Mouse (Mus musculus): ENCODE data around the gene Paxx. TPM values are rescaled to one million over a fixed set of nuclear protein-coding genes. Genes with fewer than 3 reads are reported as not detected.

Gene Paxx
- polyA plus RNA-seq, 1 experiment from 2014 or later: 93.2 TPM

DNA sequence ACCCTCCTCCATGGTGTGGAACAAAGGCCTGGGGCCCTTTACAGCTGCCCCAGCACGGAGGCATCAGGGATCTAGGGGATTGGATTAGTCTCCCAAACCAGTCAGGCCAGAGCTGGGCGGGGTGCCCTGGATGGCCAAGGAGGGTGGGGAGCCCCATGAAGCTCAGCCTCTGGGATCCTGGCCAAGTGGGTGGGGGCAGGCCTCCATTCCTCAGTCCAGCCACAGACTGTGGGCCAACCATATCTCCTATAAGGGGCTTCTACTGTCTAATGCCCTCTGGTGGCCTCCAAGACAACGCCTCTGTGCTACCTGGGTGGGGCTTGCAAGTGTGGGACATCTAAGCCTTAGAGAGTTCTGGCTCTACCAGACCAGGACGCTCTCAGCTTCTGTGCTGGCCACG lies 2.0 kb downstream of the Paxx start:
- ATAC-seq: no peak
- WGBS: 72% methylated on average over 5 of the region's 5 CpGs
- Histone ChIP-seq H3K4me2 (ENCODE audit: low read length) (no peak overlapping the region), H3K4me1 (ENCODE audit: control insufficient read depth, insufficient read depth, low read length) (peaks cover 11% of the 10 kb centered on the region), H3K9ac (ENCODE audit: low read length) (no peak overlapping the region), H3K9me3 (replicated peaks; ENCODE audit: control insufficient read depth, low read length) (no peaks in the 10 kb centered on the region), H3K4me3 (ENCODE audit: low read depth, low read length) (no peak overlapping the region), H3K27me3 (replicated peaks; ENCODE audit: control insufficient read depth, insufficient read depth, low read length) (no peaks in the 10 kb centered on the region), H3K27ac (ENCODE audit: low read depth, low read length) (no peak overlapping the region), H3K36me3 (ENCODE audit: control insufficient read depth, insufficient read depth, low read length) (peaks cover 20% of the 10 kb centered on the region)
- no peak for DNase-seq (ENCODE audit: low spot score)

DNA sequence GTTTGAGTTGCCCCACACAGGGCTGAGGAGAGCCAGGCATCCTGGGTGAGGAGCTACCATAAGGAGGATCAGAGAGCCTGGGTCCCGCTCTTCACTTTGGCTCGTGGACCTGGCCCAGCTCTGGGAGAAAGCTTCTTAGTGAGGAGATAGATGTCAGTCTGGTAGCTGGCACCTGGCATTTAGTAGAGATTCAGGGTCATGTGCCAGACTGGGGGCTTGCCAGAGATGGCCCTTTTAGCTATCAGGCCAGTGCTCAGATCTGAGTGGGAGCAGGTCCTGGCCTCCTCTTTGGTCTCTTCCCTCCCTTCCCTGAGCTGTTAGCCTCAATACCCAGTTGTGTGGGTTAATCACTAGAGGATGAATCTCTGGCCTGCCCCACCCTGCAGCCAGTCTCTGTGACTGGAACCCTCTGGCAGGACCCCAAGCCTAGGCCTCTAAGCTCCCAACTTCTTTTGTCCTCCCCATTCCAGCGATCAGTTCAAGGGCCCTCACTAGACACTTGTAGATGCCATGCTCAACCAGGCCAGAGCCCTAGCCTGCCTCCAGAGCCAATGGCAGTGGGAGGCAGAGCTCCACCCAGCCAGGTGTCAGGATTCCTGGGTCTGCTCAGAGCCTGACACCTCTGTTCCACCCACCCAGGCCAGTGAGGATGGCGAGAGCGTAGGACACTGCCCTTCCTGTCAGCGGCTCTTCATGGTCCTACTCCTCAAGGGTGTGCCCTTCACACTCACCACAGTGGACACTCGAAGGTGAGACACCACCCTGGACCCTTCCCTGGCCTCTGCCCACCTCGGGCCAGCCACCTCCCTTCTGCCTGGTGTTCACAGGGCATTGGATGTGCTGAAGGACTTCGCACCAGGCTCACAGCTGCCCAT lies 3.6 kb downstream of the Paxx start:
- 88% methylated on average over 9 of the region's 9 CpGs for WGBS
- ATAC-seq: no peak
- peaks cover 11% of the 10 kb centered on the region for H3K4me1 ChIP-seq (ENCODE audit: control insufficient read depth, insufficient read depth, low read length)
- H3K4me2 ChIP-seq (ENCODE audit: low read length): no peak overlapping the region
- H3K9ac ChIP-seq (ENCODE audit: low read length): no peak overlapping the region
- H3K27me3 ChIP-seq (replicated peaks; ENCODE audit: control insufficient read depth, insufficient read depth, low read length): no peaks in the 10 kb centered on the region
- peaks cover 20% of the 10 kb centered on the region for H3K36me3 ChIP-seq (ENCODE audit: control insufficient read depth, insufficient read depth, low read length)
- no peak overlapping the region for H3K4me3 ChIP-seq (ENCODE audit: low read depth, low read length)
- H3K27ac ChIP-seq (ENCODE audit: low read depth, low read length): no peak overlapping the region
- no peaks in the 10 kb centered on the region for H3K9me3 ChIP-seq (replicated peaks; ENCODE audit: control insufficient read depth, low read length)
- no peak for DNase-seq (ENCODE audit: low spot score)

DNA sequence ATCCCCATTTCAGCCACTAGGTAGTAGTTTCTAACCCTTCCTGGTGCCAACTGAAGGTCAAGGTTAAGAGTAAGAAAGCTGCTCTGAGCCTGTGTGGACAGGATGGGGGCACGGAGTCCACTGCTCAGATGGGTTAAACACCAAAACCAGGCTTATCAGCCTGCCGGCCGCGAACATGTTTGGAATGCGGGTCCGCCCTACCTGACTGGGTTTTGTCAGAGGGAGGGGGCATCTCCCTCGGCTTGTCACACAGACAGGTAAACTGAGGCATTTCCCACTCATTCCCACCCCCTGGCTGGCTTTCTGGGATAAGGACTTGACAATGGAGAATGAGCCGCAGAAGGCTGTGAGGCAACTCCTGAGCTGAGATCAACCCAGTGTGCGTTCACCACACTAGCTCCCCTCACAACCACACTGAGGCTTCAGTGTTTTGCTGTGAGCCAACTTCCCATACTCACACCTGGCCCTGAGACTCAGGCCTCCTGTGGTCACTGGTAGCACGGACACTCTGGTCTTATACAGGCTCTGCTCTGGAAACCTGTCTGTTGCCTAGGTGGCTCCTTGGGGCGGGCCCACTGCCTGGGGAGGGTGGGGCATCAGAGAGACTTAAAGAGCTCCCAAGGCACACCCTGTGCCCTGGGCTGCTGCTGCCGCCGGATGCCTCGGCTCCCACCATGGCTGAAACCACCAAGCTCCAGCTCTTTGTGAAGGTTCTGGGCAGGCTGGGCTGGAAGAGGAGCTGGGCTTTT lies 4.5 kb downstream of the Paxx start, which contains the start of gene Clic3:
Clic3 (plus strand) TSS at position 634 of the 749 bp plus-strand sequence.
- H3K4me1 ChIP-seq (ENCODE audit: control insufficient read depth, insufficient read depth, low read length): peaks cover 10% of the 10 kb centered on the region
- WGBS: 65% methylated on average over 14 of the region's 14 CpGs
- no peak within 1 kb of the TSS for H3K9ac ChIP-seq (ENCODE audit: low read length)
- DNase-seq (ENCODE audit: low spot score) (no peak), ATAC-seq (no peak)
- no peak within 1 kb of the TSS for H3K27ac ChIP-seq (ENCODE audit: low read depth, low read length)
- no peaks in the 10 kb centered on the region for H3K9me3 ChIP-seq (replicated peaks; ENCODE audit: control insufficient read depth, low read length)
- no peak within 1 kb of the TSS for H3K4me2 ChIP-seq (ENCODE audit: low read length)
- no peak within 1 kb of the TSS for H3K4me3 ChIP-seq (ENCODE audit: low read depth, low read length)
- no peaks in the 10 kb centered on the region for H3K27me3 ChIP-seq (replicated peaks; ENCODE audit: control insufficient read depth, insufficient read depth, low read length)
- H3K36me3 ChIP-seq (ENCODE audit: control insufficient read depth, insufficient read depth, low read length): peaks cover 20% of the 10 kb centered on the region

DNA sequence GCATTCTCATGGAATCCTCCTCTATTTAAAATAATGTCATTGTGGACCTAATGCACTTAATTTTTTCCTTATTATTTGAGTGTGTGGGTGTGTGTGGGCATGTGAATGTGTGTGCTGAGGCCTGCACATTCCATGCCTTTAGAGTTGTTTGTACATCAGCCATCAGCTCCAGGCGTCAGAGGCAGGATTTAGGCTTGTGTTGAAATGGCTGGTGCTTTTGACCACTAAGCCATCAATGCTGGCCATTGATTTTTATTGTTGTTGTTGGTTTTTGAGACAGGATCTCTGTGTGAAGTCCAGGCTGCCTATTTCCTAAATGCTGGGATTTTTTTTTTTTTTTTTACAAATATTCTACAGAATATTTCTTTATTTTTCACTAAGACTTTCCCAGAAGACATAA lies 7.9 kb downstream of the Paxx start:
- 42% methylated on average over 1 of the region's 1 CpGs for WGBS
- ATAC-seq (no peak), DNase-seq (ENCODE audit: low spot score) (no peak)
- Histone ChIP-seq H3K27me3 (replicated peaks; ENCODE audit: control insufficient read depth, insufficient read depth, low read length) (no peaks in the 10 kb centered on the region), H3K4me1 (ENCODE audit: control insufficient read depth, insufficient read depth, low read length) (no peaks in the 10 kb centered on the region), H3K4me3 (ENCODE audit: low read depth, low read length) (no peak overlapping the region), H3K27ac (ENCODE audit: low read depth, low read length) (no peak overlapping the region), H3K36me3 (ENCODE audit: control insufficient read depth, insufficient read depth, low read length) (peaks cover 19% of the 10 kb centered on the region), H3K9me3 (replicated peaks; ENCODE audit: control insufficient read depth, low read length) (no peaks in the 10 kb centered on the region), H3K4me2 (ENCODE audit: low read length) (no peak overlapping the region), H3K9ac (ENCODE audit: low read length) (no peak overlapping the region)

DNA sequence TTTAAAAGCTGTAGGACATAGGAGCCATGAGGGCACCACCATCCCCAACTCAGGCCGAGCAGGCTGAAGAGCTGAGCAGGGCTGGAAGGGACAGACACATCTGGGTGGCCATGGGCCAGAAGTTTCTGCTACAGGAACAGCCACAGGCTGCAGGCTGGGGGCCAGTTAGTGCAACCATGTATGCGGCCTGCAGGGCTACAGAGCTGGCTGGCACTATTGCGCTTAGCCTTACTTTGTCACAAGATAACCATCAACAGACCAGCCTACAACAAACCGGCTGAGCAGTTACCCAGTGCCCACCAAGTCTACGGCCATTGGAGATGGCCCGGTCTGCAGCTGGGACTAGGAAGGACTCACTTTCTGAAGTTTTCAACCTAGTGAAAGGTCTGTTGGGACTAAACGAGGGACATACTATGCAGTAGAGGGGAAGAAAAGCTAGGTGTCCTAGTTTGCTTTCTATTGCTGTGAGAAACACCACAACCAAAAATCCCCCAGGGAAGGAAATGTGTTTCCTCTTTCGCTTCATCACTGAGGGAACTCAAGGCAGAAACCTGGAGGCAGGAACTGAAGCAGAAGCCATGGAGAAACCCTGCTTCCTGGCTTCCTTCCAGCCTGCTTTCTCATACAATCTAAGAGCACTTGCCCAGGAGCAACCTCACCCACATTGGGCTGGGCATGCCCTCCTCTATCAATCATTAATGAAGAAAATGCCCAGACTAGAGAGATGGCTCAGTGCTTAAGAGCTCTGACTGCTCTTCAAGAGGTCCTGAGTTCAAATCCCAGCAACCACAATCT lies 9.8 kb downstream of the Paxx start:
- no peak for ATAC-seq
- WGBS: 86% methylated on average over 8 of the region's 8 CpGs
- no peak overlapping the region for H3K4me2 ChIP-seq (ENCODE audit: low read length)

DNA sequence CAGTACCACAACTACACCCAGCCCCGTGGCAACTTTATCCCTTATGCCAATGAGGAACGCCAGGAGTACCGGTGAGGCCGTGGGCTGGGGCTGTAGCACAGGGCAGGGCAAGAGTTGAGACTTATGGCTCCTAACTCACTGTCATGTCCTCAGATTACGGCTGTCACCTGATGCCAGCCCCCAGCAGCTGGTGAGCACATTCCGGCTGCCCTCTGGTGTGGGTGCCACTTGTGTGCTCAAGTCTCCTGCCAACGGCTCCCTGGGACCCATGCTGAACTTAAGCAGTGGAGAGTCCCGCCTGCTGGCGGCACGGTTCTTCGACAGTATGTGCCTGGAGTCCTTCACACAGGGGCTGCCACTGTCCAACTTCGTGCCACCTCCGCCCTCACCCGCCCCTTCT lies 18.2 kb downstream of the Paxx start:
- ATAC-seq (no peak), DNase-seq (ENCODE audit: low spot score) (no peak)
- Histone ChIP-seq H3K27ac (ENCODE audit: low read depth, low read length) (no peak overlapping the region), H3K9me3 (replicated peaks; ENCODE audit: control insufficient read depth, low read length) (no peaks in the 10 kb centered on the region), H3K36me3 (ENCODE audit: control insufficient read depth, insufficient read depth, low read length) (peaks cover 95% of the 10 kb centered on the region), H3K27me3 (replicated peaks; ENCODE audit: control insufficient read depth, insufficient read depth, low read length) (no peaks in the 10 kb centered on the region), H3K4me3 (ENCODE audit: low read depth, low read length) (no peak overlapping the region), H3K4me1 (ENCODE audit: control insufficient read depth, insufficient read depth, low read length) (no peaks in the 10 kb centered on the region), H3K9ac (ENCODE audit: low read length) (no peak overlapping the region), H3K4me2 (ENCODE audit: low read length) (no peak overlapping the region)
- WGBS: 92% methylated on average over 14 of the region's 14 CpGs

More for the DNA sequence above, 9.8 kb downstream of the Paxx start:
- no peak overlapping the region for H3K27ac ChIP-seq (ENCODE audit: low read depth, low read length)
- H3K27me3 ChIP-seq (replicated peaks; ENCODE audit: control insufficient read depth, insufficient read depth, low read length): no peaks in the 10 kb centered on the region
- H3K9ac ChIP-seq (ENCODE audit: low read length): no peak overlapping the region
- no peaks in the 10 kb centered on the region for H3K4me1 ChIP-seq (ENCODE audit: control insufficient read depth, insufficient read depth, low read length)
- H3K9me3 ChIP-seq (replicated peaks; ENCODE audit: control insufficient read depth, low read length): no peaks in the 10 kb centered on the region
- H3K36me3 ChIP-seq (ENCODE audit: control insufficient read depth, insufficient read depth, low read length): peaks cover 30% of the 10 kb centered on the region
- no peak overlapping the region for H3K4me3 ChIP-seq (ENCODE audit: low read depth, low read length)
- no peak for DNase-seq (ENCODE audit: low spot score)

DNA sequence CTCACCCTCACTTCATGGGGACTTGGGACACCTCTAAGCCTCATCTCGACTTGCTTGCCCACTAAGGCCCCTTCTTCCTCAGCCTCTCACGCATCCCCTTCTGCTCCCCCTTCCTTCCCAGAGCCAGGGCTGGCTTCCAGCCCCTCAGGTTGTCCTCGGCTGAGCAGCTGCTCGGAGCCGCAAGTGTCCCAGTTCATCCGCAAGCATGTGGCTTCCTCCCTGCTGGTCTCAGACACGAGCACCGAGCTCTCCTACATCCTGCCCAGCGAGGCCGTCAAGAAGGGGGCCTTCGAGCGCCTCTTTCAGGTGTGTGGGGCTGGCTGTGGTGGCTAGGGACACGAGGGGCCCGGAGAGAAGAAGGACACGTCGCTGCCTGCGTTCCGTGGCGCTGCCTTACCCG lies 19.8 kb downstream of the Paxx start:
- ATAC-seq (no peak), DNase-seq (ENCODE audit: low spot score) (no peak)
- Histone ChIP-seq H3K4me1 (ENCODE audit: control insufficient read depth, insufficient read depth, low read length) (no peaks in the 10 kb centered on the region), H3K27ac (ENCODE audit: low read depth, low read length) (no peak overlapping the region), H3K27me3 (replicated peaks; ENCODE audit: control insufficient read depth, insufficient read depth, low read length) (no peaks in the 10 kb centered on the region), H3K9me3 (replicated peaks; ENCODE audit: control insufficient read depth, low read length) (no peaks in the 10 kb centered on the region), H3K9ac (ENCODE audit: low read length) (no peak overlapping the region), H3K4me3 (ENCODE audit: low read depth, low read length) (no peak overlapping the region), H3K4me2 (ENCODE audit: low read length) (no peak overlapping the region), H3K36me3 (ENCODE audit: control insufficient read depth, insufficient read depth, low read length) (peaks cover 95% of the 10 kb centered on the region)
- WGBS: 89% methylated on average over 20 of the region's 20 CpGs

DNA sequence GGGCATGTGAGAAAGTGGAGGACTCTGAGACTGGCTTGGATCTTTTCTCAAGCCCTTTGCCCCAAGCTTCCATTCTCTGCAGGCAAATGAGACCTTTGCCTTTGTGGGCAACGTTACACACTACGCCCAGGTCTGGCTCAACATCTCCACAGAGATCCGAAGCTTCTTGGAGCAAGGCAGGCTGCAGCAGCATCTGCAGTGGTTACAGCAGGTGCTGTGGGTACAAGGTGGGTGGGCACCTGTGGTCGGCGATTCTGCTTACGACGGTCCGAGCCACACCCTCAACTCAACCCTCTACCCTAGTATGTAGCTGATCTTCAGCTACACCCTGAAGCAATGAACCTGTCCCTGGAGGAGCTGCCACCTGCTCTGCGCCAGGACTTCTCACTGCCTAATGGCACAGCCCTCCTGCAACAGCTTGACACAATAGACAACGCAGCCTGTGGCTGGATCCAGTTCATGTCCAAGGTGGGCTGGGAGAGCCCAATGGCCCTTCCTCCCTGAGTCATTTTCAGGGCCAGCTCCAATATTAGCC lies 24.5 kb downstream of the Paxx start:
- no peak overlapping the region for H3K4me2 ChIP-seq (ENCODE audit: low read length)
- WGBS: 96% methylated on average over 10 of the region's 10 CpGs
- H3K4me1 ChIP-seq (ENCODE audit: control insufficient read depth, insufficient read depth, low read length): no peaks in the 10 kb centered on the region
- H3K9ac ChIP-seq (ENCODE audit: low read length): no peak overlapping the region
- ATAC-seq: no peak
- no peak overlapping the region for H3K27ac ChIP-seq (ENCODE audit: low read depth, low read length)
- no peak for DNase-seq (ENCODE audit: low spot score)
- peaks cover 81% of the 10 kb centered on the region for H3K36me3 ChIP-seq (ENCODE audit: control insufficient read depth, insufficient read depth, low read length)
- H3K4me3 ChIP-seq (ENCODE audit: low read depth, low read length): no peak overlapping the region
- H3K9me3 ChIP-seq (replicated peaks; ENCODE audit: control insufficient read depth, low read length): no peaks in the 10 kb centered on the region
- H3K27me3 ChIP-seq (replicated peaks; ENCODE audit: control insufficient read depth, insufficient read depth, low read length): no peaks in the 10 kb centered on the region

Data from forebrain, embryonic 14.5 days (tissue).